Mouse (Mus musculus) heart, embryonic 13.5 days (tissue): ENCODE measurements at regions not wholly inside any gene's neighbourhood (a gene's known extent, or its start where the extent isn't known, plus 50 kb on each side); places are given as distances from the start of the nearest gene placed in this dataset.
A peak's percentile ranks its signal among the peaks of the same experiment; 100 is the strongest.

Experiments used
- ATAC-seq: fragments of 200-750 bp; cut with Nextera tagmentation; 2 replicates; pipeline ENCODE4 v1.8.0; 2017; ENCODE audit warnings: moderate TSS enrichment; ENCODE audit not compliant: insufficient number of reproducible peaks, low FRiP score, low TSS enrichment; ENCODE audit errors: extremely low read depth
- H3K27ac ChIP-seq: fragments of 300-500 bp; sonication (generic); replicated peaks from 2 replicates; pipeline ENCODE4 v1.5.1; 2015; ENCODE audit warnings: moderate library complexity, mild to moderate bottlenecking, inconsistent platforms
- H3K27me3 ChIP-seq: fragments of 300-500 bp; sonication (generic); replicated peaks from 2 replicates; pipeline ENCODE4 v1.6.1; 2015; ENCODE audit warnings: mild to moderate bottlenecking, inconsistent platforms
- H3K36me3 ChIP-seq: fragments of 300-500 bp; sonication (generic); 2 replicates; pipeline ENCODE4 v1.6.1; 2015; ENCODE audit warnings: mild to moderate bottlenecking, inconsistent platforms
- H3K4me1 ChIP-seq: fragments of 300-500 bp; sonication (generic); 2 replicates; pipeline ENCODE4 v1.6.1; 2015; ENCODE audit warnings: inconsistent platforms
- H3K4me2 ChIP-seq: fragments of 300-500 bp; sonication (generic); 2 replicates; pipeline ENCODE4 v1.6.1; 2015; ENCODE audit warnings: inconsistent platforms, mild to moderate bottlenecking, moderate library complexity
- H3K4me3 ChIP-seq: fragments of 300-500 bp; sonication (generic); 2 replicates; pipeline ENCODE4 v1.5.1; 2015; ENCODE audit warnings: moderate library complexity, mild to moderate bottlenecking, inconsistent platforms
- H3K9ac ChIP-seq: fragments of 300-500 bp; sonication (generic); 2 replicates; pipeline ENCODE4 v1.6.1; 2015; ENCODE audit warnings: inconsistent platforms, mild to moderate bottlenecking, moderate library complexity
- H3K9me3 ChIP-seq: fragments of 300-500 bp; sonication (generic); 2 replicates; pipeline ENCODE4 v1.6.1; 2016; ENCODE audit warnings: inconsistent platforms
- WGBS: fragments of 180-500 bp; shearing (Covaris S2); methylation state at CpG from one replicate; pipeline ENCODE4 v1.1.7; 2015; ENCODE audit warnings: mixed read lengths; 5-methylcytosine and 5-hydroxymethylcytosine counted together

DNA sequence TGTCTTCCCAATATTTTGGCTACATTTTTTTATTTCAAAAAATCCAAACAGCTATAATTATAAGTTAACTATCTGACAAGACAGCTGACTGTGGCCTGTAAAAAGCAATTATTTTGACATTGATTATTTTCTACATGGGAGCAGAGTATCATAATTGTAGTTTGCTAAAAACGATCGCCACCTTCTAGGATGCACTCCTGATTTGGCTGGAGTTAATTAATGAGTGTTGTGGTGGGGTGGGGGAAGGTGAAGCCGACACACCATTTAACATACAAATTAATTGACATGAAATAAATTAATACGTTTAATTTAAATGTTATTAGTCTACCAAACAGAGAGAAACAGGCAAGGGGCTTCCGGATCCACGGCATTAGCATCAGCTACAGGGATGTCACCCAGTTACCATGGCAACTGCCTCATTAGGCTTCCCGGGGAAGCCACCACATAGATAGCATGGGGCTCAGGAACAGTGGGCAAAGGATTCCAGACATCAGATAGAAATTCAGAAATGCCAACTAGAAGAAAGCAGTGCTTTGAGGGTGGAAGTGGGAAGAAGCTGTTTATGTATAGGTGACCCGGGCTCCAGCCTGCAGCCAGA, 255.9 kb downstream of the Prdm2 start:
- H3K36me3 ChIP-seq, result no peaks in the 10 kb centered on the region
- H3K4me2 ChIP-seq, result no peak overlapping the region
- no peaks in the 10 kb centered on the region for H3K9me3 ChIP-seq
- peaks cover 2% of the 10 kb centered on the region; the same call in 1 of the 2 replicates for H3K27me3 ChIP-seq
- H3K9ac ChIP-seq, result no peak overlapping the region
- H3K4me1 ChIP-seq, result no peaks in the 10 kb centered on the region
- no peak overlapping the region for H3K27ac ChIP-seq
- WGBS, result 71% methylated on average over 8 of the region's 8 CpGs
- no peak for ATAC-seq
- no peak overlapping the region for H3K4me3 ChIP-seq

DNA sequence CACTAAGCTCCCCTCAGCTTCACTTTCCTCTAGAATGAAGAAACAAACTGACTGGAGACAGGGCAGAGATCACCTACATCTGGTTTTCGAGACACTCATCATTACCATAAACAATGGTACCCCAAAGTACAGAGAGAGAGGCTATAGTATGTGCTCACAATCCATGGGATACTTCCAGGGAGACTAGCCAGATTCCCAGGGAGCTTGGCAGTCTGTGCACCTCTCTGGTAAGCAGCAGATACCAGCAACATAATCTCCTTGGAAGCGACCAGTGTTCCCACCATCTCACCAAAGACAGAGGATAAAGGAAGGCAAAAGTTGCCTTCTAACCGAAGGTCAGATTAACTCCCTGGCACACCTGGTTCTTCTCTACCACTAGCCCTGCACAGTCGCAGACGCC, 256.4 kb downstream of the Prdm2 start:
- ATAC-seq, result no peak
- H3K4me2 ChIP-seq, result no peak overlapping the region
- no peak overlapping the region for H3K27ac ChIP-seq
- H3K36me3 ChIP-seq, result no peaks in the 10 kb centered on the region
- H3K4me1 ChIP-seq, result no peaks in the 10 kb centered on the region
- 71% methylated on average over 5 of the region's 5 CpGs for WGBS
- H3K4me3 ChIP-seq, result no peak overlapping the region
- no peaks in the 10 kb centered on the region for H3K9me3 ChIP-seq
- H3K9ac ChIP-seq, result no peak overlapping the region
- H3K27me3 ChIP-seq, result peaks cover 2% of the 10 kb centered on the region; the same call in 1 of the 2 replicates

DNA sequence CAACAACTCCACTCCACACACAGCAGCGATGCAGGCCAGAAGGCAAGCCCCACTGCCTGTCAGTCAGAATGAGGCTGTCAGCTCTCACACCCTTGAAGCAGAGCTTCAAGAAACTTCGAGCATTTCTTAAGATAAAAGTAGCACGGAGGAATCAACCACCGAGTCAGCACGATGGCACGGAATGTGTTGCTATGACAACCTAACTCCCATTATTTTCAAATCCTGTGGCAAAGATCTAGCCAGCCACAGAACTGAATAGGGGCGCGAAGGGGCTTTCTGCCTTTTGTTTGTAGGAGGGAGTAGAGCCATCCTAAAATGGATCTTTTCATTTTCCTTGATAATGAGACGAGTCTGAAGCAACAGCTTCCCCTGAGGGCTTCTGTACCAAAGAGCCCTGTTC, 259.1 kb downstream of the Prdm2 start:
- no peaks in the 10 kb centered on the region for H3K4me1 ChIP-seq
- H3K4me3 ChIP-seq, result no peak overlapping the region
- 53% methylated on average over 9 of the region's 9 CpGs for WGBS
- H3K27ac ChIP-seq, result no peak overlapping the region
- peaks cover 7% of the 10 kb centered on the region; the same call in 1 of the 2 replicates for H3K27me3 ChIP-seq
- no peak overlapping the region for H3K4me2 ChIP-seq
- no peaks in the 10 kb centered on the region for H3K36me3 ChIP-seq
- no peak overlapping the region for H3K9ac ChIP-seq
- no peak for ATAC-seq
- H3K9me3 ChIP-seq, result no peaks in the 10 kb centered on the region

DNA sequence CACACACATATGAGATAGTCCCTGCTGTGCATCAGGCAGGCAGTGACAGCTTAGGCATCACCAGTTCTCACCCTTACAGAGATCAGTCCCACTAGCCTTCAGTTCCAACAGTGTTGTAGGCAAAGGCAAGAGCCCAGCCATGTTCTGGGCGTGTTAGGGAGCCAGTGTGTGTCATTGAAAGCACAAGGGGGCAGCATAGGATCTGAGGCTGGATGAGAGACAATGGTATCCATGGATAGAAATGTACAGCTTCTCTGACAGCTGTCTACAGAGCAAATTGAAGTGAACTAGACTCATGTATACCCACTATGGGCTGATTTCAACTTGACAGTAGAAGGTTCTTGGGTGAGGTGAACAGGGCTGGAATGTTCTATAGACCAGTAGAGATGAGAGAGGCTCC, 259.9 kb downstream of the Prdm2 start:
- ATAC-seq, result no peak
- no peaks in the 10 kb centered on the region for H3K36me3 ChIP-seq
- H3K4me2 ChIP-seq, result no peak overlapping the region
- no peak overlapping the region for H3K27ac ChIP-seq
- no peaks in the 10 kb centered on the region for H3K9me3 ChIP-seq
- H3K9ac ChIP-seq, result no peak overlapping the region
- no peaks in the 10 kb centered on the region for H3K4me1 ChIP-seq
- H3K4me3 ChIP-seq, result no peak overlapping the region
- peaks cover 7% of the 10 kb centered on the region; the same call in 1 of the 2 replicates for H3K27me3 ChIP-seq
- 52% methylated on average over 1 of the region's 1 CpGs for WGBS

DNA sequence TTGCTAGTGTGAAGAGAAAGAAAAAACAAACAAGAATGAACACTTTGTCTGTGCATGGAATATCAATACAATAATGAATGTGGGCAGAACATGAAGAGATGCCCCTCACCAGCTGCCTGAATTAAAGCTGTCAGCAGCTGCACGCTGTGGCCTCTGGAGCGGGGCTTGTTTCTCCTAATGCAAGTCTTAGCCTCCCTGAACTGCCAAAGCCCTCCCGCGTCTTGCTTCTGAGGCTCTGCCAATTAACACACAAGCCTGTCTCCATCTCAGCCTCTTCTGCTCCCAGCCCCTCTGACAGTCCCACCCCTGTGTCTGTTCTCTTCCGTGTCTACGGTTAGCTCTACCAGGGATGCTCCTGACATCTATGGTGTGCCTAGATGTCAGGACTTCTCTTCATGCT, 265.1 kb downstream of the Prdm2 start:
- H3K36me3 ChIP-seq, result no peaks in the 10 kb centered on the region
- no peak overlapping the region for H3K4me3 ChIP-seq
- 72% methylated on average over 6 of the region's 6 CpGs for WGBS
- peaks cover 4% of the 10 kb centered on the region; the same call in 1 of the 2 replicates for H3K27me3 ChIP-seq
- no peak overlapping the region for H3K27ac ChIP-seq
- no peak overlapping the region for H3K4me2 ChIP-seq
- no peak overlapping the region for H3K9ac ChIP-seq
- no peaks in the 10 kb centered on the region for H3K9me3 ChIP-seq
- H3K4me1 ChIP-seq, result no peaks in the 10 kb centered on the region
- ATAC-seq, result no peak

DNA sequence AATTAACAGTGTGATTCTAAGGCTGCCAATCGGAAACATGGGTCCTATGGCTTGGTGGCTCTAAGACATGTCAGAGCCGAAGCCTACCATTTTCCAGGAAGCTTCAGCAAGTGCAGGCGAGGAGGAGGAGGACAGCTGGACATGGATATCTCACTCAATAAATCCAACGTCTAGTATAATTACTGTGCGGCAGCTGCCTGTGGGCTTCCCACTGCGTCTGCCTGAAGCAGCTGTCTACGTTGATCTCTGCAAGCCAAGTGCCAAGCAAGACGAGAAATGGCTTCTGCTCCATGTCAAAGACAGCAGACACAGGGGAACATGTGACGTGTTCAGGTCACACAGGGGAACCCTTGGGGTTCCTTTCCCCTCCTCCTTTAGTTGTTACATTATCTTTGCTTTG, 279.2 kb downstream of the Prdm2 start:
- no peaks in the 10 kb centered on the region for H3K36me3 ChIP-seq
- 71% methylated on average over 9 of the region's 9 CpGs for WGBS
- no peaks in the 10 kb centered on the region for H3K27me3 ChIP-seq
- H3K9me3 ChIP-seq, result peaks cover 8% of the 10 kb centered on the region; the same call in 1 of the 2 replicates
- H3K4me3 ChIP-seq, result no peak overlapping the region
- H3K4me2 ChIP-seq, result no peak overlapping the region
- no peak overlapping the region for H3K9ac ChIP-seq
- no peak for ATAC-seq
- H3K27ac ChIP-seq, result no peak overlapping the region
- H3K4me1 ChIP-seq, result no peaks in the 10 kb centered on the region

DNA sequence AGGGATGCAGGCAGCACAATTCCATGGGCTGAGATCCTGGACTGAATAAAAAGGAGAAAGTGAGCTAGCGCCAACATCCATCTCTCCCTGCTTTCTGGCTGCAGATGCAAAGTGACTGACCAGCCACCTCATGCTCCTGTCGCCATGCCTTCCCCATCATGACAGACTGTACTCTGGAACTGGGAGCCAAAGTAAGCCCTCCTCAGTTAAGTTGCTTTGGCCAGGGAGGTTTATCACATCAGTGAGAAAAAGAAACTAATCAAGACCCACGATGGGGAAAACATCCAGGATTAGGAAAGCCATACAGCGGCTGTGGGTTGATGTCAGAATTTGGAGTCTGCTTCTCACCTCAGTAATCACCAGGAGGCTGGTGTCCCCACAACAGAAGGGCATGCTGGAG, 283.6 kb downstream of the Prdm2 start:
- ATAC-seq, result no peak
- no peaks in the 10 kb centered on the region for H3K27me3 ChIP-seq
- no peak overlapping the region for H3K4me2 ChIP-seq
- H3K36me3 ChIP-seq, result no peaks in the 10 kb centered on the region
- H3K4me3 ChIP-seq, result no peak overlapping the region
- no peak overlapping the region for H3K27ac ChIP-seq
- peaks cover under 1% of the 10 kb centered on the region; the same call in 1 of the 2 replicates for H3K9me3 ChIP-seq
- H3K9ac ChIP-seq, result no peak overlapping the region
- WGBS, result 78% methylated on average over 4 of the region's 4 CpGs
- no peaks in the 10 kb centered on the region for H3K4me1 ChIP-seq

DNA sequence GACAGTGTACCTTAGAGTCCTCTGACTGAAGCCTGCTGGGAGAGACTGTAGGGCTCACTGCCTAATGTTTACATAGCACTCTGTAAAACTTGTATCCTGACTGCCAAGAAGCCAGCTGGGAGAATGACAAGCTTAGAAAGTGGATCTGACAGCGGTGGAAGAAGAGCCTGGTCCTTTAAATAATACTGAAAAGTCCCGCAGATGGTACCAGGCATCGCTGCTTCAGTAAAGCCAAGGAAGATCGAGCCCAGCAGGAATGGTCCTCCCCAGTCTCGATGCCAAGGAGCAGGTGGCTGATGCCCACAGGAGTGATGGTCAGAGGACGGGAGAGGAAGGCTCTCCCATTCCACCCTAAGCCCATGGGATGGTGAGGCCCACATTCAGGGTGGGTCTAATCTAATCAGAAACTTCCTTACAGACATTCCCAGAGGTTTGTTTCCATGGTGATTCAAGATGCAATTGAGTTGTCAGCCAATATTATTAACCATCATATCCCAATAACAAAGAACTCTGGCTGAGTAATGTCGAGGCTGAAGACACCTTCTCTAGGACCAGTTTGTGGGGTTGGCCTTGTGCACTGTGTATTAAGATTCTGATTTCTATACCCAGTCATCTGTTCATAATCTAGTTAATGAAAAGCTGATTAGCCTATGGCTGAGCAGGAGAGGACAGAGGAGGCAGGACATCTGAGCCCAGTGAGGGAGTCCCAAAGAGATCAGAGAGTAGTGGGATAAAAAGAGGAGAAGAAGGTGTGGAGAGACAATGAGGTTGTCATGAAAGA, 285.3 kb downstream of the Prdm2 start:
- Histone ChIP-seq H3K36me3 (no peaks in the 10 kb centered on the region), H3K27me3 (no peaks in the 10 kb centered on the region), H3K27ac (no peak overlapping the region), H3K9me3 (no peaks in the 10 kb centered on the region), H3K4me2 (no peak overlapping the region), H3K4me1 (no peaks in the 10 kb centered on the region), H3K9ac (no peak overlapping the region), H3K4me3 (no peak overlapping the region)
- no peak for ATAC-seq
- 78% methylated on average over 7 of the region's 7 CpGs for WGBS

DNA sequence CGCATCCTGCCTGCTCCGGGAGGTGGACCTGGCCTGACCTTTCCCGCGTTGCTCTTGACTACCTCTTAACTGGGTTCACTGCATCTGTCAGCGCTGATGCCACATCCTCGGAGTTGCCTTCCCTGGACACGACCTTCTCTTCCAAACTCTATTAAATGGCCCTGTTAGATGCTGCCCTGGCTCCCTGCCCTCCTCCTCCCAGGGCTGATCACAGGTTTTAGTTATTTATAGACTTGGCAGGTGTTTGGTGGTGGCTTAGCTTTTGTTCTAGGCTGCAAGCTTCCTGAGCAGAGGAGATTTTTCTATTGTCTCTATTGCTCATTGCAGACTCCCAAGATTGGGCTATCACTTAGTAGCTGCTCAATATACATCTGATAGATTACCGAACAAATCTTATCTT, 287.7 kb downstream of the Prdm2 start:
- Histone ChIP-seq H3K36me3 (no peaks in the 10 kb centered on the region), H3K4me3 (no peak overlapping the region), H3K27ac (no peak overlapping the region), H3K9me3 (no peaks in the 10 kb centered on the region), H3K27me3 (no peaks in the 10 kb centered on the region), H3K9ac (no peak overlapping the region), H3K4me1 (no peaks in the 10 kb centered on the region), H3K4me2 (no peak overlapping the region)
- WGBS, result 61% methylated on average over 8 of the region's 8 CpGs
- no peak for ATAC-seq

DNA sequence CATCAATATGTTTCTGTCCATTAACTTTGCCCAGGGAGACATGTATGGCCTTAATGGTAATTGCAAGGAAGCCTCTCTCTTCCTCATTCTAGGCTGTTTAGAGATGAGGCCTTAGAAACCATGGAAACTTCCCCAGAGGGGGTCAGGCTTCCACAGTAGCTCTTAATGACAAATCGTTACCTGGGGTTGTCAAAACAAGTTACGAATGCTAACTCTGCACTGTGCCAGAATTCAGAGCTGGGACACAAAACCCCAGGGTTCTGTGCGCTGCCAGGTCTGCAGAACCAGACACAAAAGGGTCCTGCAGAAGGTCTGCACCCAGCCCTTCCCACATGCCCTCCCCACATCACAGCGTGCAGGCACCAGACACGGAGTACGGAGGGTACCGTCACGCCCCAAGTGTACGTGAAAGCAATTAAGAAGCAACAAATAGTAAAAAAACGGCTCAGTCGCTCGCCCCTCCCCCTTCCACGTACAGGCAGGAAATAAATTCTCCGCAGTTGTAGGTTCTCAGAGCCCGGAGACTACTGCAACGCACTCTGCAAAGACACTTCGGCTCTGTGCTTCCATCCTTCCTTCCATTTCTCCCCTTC, 303.3 kb downstream of the Prdm2 start:
- 0 out of 2 replicates have a peak, but pooled peaks cover 3% of the 10 kb centered on the region for H3K27me3 ChIP-seq
- no peaks in the 10 kb centered on the region for H3K4me1 ChIP-seq
- H3K9ac ChIP-seq, result no peak overlapping the region
- H3K9me3 ChIP-seq, result no peaks in the 10 kb centered on the region
- no peak for ATAC-seq
- H3K27ac ChIP-seq, result no peak overlapping the region
- H3K4me2 ChIP-seq, result peak overlapping the region; percentile 37
- no peak overlapping the region for H3K4me3 ChIP-seq
- WGBS, result 61% methylated on average over 17 of the region's 17 CpGs
- H3K36me3 ChIP-seq, result no peaks in the 10 kb centered on the region

DNA sequence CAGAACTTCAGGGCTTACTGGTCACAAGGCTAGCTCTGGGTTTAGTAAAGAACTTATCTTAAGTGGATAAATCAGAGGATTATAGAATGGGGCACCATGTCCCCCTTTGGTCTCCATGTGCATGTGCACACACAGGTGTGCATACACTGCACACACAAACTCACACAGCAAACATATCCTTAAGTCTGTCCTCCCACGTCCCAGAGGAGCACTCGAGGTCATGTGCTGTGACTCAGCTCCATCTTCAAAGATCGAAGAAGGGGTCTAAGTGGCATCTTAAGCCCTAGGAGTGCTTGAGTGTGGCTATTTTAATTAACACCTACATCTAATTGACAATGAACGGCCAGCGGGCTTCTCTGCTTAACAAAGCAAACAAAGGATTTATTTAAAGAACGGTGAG, 304.0 kb downstream of the Prdm2 start:
- no peak for ATAC-seq
- 63% methylated on average over 6 of the region's 6 CpGs for WGBS
- H3K4me2 ChIP-seq, result no peak overlapping the region

More for the DNA sequence above, 304.0 kb downstream of the Prdm2 start:
- Histone ChIP-seq H3K27ac (no peak overlapping the region), H3K9ac (no peak overlapping the region), H3K36me3 (no peaks in the 10 kb centered on the region), H3K4me3 (no peak overlapping the region), H3K4me1 (no peaks in the 10 kb centered on the region), H3K9me3 (no peaks in the 10 kb centered on the region), H3K27me3 (0 out of 2 replicates have a peak, but pooled peaks cover 3% of the 10 kb centered on the region)
